Mouse (Mus musculus): ENCODE data around the gene St8sia6. TPM values are rescaled to one million over a fixed set of nuclear protein-coding genes. Genes with fewer than 3 reads are reported as not detected.

The St8sia6 gene
- polyA plus RNA-seq (2016; fragmentation: Nextera tagmentation; extraction: Ambion mirVana): 1.7 and 1.9 TPM in 2 replicates

DNA sequence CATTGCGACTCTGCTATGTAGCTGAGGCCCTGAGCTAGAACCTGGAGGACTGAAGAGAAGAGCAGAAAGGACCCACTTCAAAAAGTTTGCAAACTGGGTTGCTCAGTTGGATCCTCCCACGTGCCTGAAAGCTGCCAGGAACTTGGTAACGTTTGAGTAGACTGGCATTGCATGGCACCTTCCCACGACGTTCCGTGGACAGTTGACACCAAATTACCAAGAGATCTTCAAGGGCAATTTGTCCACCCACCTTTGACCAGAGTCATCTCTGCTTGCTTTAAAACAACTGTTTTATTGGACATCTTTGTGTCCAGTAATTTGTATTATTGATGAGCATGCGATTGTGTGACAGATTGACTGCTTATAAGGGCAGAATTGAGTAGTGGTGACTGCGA is at the start of gene St8sia6:
TSS of gene St8sia6 (minus strand) at position 96 of the 395 bp plus-strand sequence.
- H3K4me1 ChIP-seq (replicated peaks): peaks cover 4% of the 10 kb centered on the region
- 52% methylated on average over 8 of the region's 8 CpGs for WGBS
- H3K36me3 ChIP-seq: no peaks in the 10 kb centered on the region
- peak within 1 kb of the TSS; percentile 64 for H3K4me3 ChIP-seq (replicated peaks)
- peaks cover 30% of the 10 kb centered on the region for H3K27me3 ChIP-seq
- peak within 1 kb of the TSS; percentile 95 for H3K4me2 ChIP-seq
- H3K27ac ChIP-seq: no peak within 1 kb of the TSS
- ATAC-seq (ENCODE audit: insufficient number of reproducible peaks, insufficient read depth, low FRiP score, low TSS enrichment, low read depth): no peak
- no peaks in the 10 kb centered on the region for H3K9me3 ChIP-seq
- H3K9ac ChIP-seq (replicated peaks): peak within 1 kb of the TSS; percentile 67

DNA sequence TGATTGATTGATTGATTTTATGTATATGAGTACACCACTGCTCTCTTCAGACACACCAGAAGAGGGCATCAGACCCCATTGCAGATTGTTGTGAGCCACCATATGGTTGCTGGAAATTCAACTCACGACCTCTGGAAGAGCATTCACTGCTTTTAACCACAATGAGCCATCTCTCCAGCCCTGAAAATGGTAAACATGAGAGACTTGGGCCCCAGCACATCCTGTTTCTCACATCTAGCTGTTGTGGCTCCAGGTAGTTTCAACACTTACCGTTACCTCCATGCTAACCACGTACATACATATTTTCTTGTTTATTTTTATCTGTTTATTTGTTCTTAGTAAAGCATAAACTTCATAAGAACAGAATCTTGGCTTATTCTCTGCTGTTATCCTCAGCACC is 42.4 kb upstream of the St8sia6 start:
- Histone ChIP-seq H3K27me3 (no peaks in the 10 kb centered on the region), H3K4me2 (no peak overlapping the region), H3K4me3 (replicated peaks) (no peak overlapping the region), H3K27ac (no peak overlapping the region), H3K9ac (replicated peaks) (no peak overlapping the region), H3K9me3 (no peaks in the 10 kb centered on the region), H3K4me1 (replicated peaks) (no peaks in the 10 kb centered on the region), H3K36me3 (no peaks in the 10 kb centered on the region)
- no peak for ATAC-seq (ENCODE audit: insufficient number of reproducible peaks, insufficient read depth, low FRiP score, low TSS enrichment, low read depth)
- 83% methylated on average over 3 of the region's 3 CpGs for WGBS

DNA sequence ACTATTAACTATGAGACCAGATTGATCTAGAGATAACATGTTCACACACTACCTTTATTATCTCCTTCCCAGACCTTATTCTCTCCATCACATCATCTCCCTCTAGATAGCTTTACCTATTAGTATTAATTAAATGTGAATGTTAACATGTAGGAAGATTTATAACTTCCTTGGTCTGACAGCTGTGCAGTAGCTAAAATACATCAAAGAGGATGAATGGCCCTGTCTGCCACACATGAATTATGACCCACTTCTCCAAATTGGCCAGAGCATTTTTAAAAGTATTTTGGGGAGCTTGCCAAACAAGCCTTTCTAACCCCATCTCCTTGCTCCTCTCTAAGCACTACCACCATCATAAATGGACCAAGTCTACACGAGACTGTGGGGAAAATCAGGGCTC is 41.1 kb upstream of the St8sia6 start:
- ATAC-seq (ENCODE audit: insufficient number of reproducible peaks, insufficient read depth, low FRiP score, low TSS enrichment, low read depth): no peak
- Histone ChIP-seq H3K4me2 (no peak overlapping the region), H3K9ac (replicated peaks) (no peak overlapping the region), H3K27ac (no peak overlapping the region), H3K4me1 (replicated peaks) (no peaks in the 10 kb centered on the region), H3K9me3 (no peaks in the 10 kb centered on the region), H3K4me3 (replicated peaks) (no peak overlapping the region), H3K27me3 (no peaks in the 10 kb centered on the region), H3K36me3 (no peaks in the 10 kb centered on the region)
- WGBS: 34% methylated on average over 1 of the region's 1 CpGs

DNA sequence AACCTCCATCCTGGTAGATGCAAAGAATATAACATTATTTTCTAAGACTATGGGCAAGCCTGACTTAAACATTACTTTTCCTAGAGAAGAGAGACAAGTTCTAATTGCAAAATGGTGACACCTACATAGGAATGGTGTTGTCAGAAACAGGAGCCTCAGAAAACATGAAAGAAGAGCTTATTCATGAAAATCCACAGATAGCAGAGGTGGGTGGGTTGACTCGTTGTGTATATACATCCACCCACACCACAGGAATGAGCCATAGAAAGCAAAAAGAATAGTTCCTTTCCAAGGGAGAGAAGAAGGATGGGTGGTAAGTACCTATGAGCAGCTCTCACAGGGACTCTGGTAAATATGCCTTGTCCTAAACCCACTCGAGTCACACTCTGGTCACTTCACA is 22.8 kb upstream of the St8sia6 start:
- no peak for ATAC-seq (ENCODE audit: insufficient number of reproducible peaks, insufficient read depth, low FRiP score, low TSS enrichment, low read depth)
- H3K4me3 ChIP-seq (replicated peaks): no peak overlapping the region
- 87% methylated on average over 2 of the region's 2 CpGs for WGBS

DNA sequence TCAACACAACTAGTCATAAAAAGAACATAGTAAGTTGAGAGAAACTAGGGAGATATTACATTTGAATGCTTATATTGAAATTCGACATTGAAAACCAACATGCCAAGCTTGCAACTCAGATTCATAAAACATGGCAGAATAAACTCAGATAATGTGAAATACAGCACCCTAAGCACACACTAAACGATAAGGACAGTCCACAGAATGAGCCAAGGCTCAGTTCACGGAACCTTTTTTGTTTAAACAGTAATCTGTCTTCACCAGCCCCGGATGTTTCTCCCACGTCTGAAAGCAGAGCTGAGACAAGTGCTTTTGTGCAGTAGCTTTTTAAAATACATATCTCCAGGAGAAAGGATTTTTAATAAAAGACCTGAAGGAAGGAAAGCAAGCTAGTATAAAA is 14.7 kb upstream of the St8sia6 start:
- no peak overlapping the region for H3K27ac ChIP-seq
- no peaks in the 10 kb centered on the region for H3K36me3 ChIP-seq
- H3K27me3 ChIP-seq: no peaks in the 10 kb centered on the region
- no peak overlapping the region for H3K4me3 ChIP-seq (replicated peaks)
- H3K9ac ChIP-seq (replicated peaks): no peak overlapping the region
- H3K9me3 ChIP-seq: no peaks in the 10 kb centered on the region
- no peak overlapping the region for H3K4me2 ChIP-seq
- no peak for ATAC-seq (ENCODE audit: insufficient number of reproducible peaks, insufficient read depth, low FRiP score, low TSS enrichment, low read depth)
- H3K4me1 ChIP-seq (replicated peaks): no peaks in the 10 kb centered on the region
- WGBS: 81% methylated on average over 5 of the region's 5 CpGs

More for the DNA sequence above, 22.8 kb upstream of the St8sia6 start:
- Histone ChIP-seq H3K27ac (no peak overlapping the region), H3K27me3 (no peaks in the 10 kb centered on the region), H3K4me2 (no peak overlapping the region), H3K4me1 (replicated peaks) (no peaks in the 10 kb centered on the region), H3K36me3 (no peaks in the 10 kb centered on the region), H3K9ac (replicated peaks) (no peak overlapping the region), H3K9me3 (no peaks in the 10 kb centered on the region)

DNA sequence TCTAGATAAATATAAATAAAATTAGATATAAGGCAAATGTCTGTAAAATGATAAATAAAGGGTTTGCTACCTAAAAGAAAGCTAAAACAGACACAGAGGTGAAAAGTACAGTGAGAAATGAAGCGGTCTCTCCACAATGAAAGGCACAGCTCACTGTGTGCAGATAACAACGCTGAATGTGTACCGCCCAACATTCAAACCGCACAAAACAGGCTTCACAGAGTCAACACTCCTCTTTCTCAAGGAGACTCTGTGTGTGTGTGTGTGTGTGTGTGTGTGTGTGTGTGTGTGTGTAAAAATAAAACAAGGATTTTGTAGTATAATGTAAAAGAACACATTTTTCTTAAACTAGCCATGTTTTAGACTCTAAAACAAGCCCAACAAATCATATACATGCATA is 14.1 kb upstream of the St8sia6 start:
- H3K4me3 ChIP-seq (replicated peaks): no peak overlapping the region
- H3K36me3 ChIP-seq: no peaks in the 10 kb centered on the region
- H3K4me1 ChIP-seq (replicated peaks): no peaks in the 10 kb centered on the region
- H3K9ac ChIP-seq (replicated peaks): no peak overlapping the region
- no peak overlapping the region for H3K4me2 ChIP-seq
- no peak overlapping the region for H3K27ac ChIP-seq
- ATAC-seq (ENCODE audit: insufficient number of reproducible peaks, insufficient read depth, low FRiP score, low TSS enrichment, low read depth): no peak
- 86% methylated on average over 4 of the region's 4 CpGs for WGBS
- no peaks in the 10 kb centered on the region for H3K9me3 ChIP-seq
- no peaks in the 10 kb centered on the region for H3K27me3 ChIP-seq

DNA sequence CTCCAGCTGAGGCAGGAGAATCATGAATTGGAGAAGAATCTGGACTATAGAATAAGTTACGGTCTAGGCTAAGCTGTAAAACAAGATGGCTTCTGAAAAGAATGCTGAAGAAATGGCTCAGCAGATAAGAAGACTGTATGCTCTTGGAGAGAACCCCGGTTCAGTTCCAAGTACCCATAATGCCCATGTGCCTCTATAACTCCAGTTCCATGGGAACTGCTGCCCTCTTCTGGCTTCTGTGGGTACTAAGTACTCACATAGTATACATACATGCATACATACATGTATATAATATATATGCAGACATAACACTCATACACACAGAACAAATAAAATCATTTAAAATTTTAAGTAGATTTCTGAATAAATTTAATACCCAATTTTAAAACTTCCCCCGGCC is 12.3 kb upstream of the St8sia6 start:
- WGBS: 88% methylated on average over 3 of the region's 3 CpGs
- Histone ChIP-seq H3K27me3 (no peaks in the 10 kb centered on the region), H3K9ac (replicated peaks) (no peak overlapping the region), H3K27ac (no peak overlapping the region), H3K4me1 (replicated peaks) (no peaks in the 10 kb centered on the region), H3K36me3 (no peaks in the 10 kb centered on the region), H3K4me2 (no peak overlapping the region), H3K4me3 (replicated peaks) (no peak overlapping the region), H3K9me3 (no peaks in the 10 kb centered on the region)
- ATAC-seq (ENCODE audit: insufficient number of reproducible peaks, insufficient read depth, low FRiP score, low TSS enrichment, low read depth): no peak

DNA sequence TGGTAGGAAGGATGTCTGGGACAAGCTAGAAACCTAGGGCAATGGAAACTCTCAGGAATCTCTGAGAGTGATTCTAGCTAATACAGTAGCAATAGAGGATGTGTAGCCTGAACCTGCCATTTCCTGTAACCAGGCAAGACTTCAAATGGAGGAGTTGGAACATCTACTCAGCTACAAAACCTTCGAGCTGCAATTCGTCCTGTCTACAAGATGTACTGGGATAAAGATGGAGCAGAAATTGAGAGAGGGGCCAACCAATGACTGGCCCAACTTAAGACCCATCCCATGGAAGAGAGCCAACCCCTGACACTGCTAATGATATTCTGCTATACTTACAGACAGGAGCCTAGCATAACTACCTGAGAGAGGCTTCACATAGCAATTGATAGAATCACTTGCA is 6.8 kb upstream of the St8sia6 start:
- no peaks in the 10 kb centered on the region for H3K36me3 ChIP-seq
- H3K4me3 ChIP-seq (replicated peaks): no peak overlapping the region
- WGBS: 82% methylated on average over 2 of the region's 2 CpGs
- H3K27me3 ChIP-seq: no peaks in the 10 kb centered on the region; the same call in 1 of the 2 replicates
- no peak overlapping the region for H3K4me2 ChIP-seq
- no peak for ATAC-seq (ENCODE audit: insufficient number of reproducible peaks, insufficient read depth, low FRiP score, low TSS enrichment, low read depth)
- no peaks in the 10 kb centered on the region for H3K9me3 ChIP-seq
- H3K9ac ChIP-seq (replicated peaks): no peak overlapping the region
- no peaks in the 10 kb centered on the region for H3K4me1 ChIP-seq (replicated peaks)
- H3K27ac ChIP-seq: no peak overlapping the region

DNA sequence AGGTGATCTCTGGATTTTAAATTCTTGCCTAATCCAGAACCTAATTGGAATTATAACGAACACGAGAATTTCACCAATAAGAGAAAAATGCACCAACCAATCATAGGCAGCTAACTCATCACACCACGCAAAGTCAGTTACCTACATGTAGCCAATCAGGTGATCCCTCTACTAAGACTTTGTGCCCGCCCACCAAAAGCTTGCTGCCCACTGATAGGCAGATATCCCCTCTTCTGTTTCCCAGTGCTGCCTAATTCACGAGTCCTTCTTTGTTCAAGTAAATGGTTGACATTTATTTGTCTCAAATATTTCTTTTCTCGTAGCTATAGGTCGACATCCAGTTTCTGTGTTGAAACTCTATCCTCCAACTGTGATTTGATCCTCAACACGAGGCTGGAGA is 582 bp upstream of the St8sia6 start:
- peaks cover 30% of the 10 kb centered on the region for H3K27me3 ChIP-seq
- no peaks in the 10 kb centered on the region for H3K9me3 ChIP-seq
- H3K4me3 ChIP-seq (replicated peaks): no peak overlapping the region
- H3K9ac ChIP-seq (replicated peaks): no peak overlapping the region
- peaks cover 4% of the 10 kb centered on the region for H3K4me1 ChIP-seq (replicated peaks)
- no peak overlapping the region for H3K4me2 ChIP-seq
- ATAC-seq (ENCODE audit: insufficient number of reproducible peaks, insufficient read depth, low FRiP score, low TSS enrichment, low read depth): no peak
- H3K36me3 ChIP-seq: no peaks in the 10 kb centered on the region
- H3K27ac ChIP-seq: no peak overlapping the region
- WGBS: 87% methylated on average over 8 of the region's 8 CpGs

DNA sequence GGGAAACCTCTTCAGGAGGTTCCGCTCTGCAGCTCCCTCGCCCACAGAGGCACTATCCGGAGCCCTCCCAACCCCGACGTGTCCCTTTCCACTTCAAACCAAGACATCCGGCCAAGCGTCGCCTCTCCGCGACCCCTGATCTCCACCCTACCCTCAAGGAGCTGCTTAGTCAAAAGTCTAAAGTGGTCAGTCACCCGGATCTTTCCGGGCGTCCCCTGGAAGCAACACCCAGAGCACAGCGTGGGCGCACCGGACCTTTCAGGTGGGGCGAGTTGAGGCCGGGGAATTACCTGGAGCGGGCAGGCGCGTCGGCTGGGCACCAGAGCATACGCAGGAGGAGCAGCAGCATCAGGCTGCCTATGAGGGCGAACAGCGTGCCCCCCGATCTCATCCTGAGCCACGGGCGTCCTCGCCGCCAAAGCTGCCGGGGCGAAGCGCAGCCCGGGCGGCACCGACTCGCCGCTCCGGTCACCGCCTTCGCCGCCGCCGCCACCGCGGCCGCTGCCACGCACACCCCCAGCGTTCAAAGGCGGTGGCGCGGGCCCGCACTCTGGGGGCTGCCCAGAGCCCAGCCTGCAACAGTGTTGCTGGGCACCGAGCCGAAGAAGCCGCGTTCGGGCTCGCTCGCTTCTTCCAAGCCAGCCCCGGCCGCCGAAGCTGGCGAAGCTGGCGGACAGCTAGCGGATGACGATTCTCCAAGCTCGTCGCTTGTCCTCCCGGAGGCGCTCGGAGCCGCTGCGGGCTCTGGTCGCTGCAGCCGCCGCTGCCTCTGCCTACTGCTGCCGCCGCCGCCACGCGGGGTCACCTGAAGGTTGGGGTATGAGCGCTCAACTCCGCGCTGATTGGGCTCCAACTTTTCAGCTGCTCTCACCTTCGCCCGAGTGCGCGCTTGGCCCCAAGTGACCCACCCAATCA is 553 bp downstream of the St8sia6 start:
- Histone ChIP-seq H3K27ac (no peak overlapping the region), H3K9ac (replicated peaks) (peak overlapping the region; percentile 67), H3K36me3 (no peaks in the 10 kb centered on the region), H3K4me1 (replicated peaks) (peaks cover 4% of the 10 kb centered on the region), H3K4me3 (replicated peaks) (peak overlapping the region; percentile 64), H3K4me2 (peak overlapping the region; percentile 95), H3K9me3 (no peaks in the 10 kb centered on the region), H3K27me3 (peaks cover 30% of the 10 kb centered on the region)
- WGBS: under 1% methylated on average over 89 of the region's 89 CpGs
- ATAC-seq (ENCODE audit: insufficient number of reproducible peaks, insufficient read depth, low FRiP score, low TSS enrichment, low read depth): peak; percentile 72; the same call in 1 of the 2 replicates

DNA sequence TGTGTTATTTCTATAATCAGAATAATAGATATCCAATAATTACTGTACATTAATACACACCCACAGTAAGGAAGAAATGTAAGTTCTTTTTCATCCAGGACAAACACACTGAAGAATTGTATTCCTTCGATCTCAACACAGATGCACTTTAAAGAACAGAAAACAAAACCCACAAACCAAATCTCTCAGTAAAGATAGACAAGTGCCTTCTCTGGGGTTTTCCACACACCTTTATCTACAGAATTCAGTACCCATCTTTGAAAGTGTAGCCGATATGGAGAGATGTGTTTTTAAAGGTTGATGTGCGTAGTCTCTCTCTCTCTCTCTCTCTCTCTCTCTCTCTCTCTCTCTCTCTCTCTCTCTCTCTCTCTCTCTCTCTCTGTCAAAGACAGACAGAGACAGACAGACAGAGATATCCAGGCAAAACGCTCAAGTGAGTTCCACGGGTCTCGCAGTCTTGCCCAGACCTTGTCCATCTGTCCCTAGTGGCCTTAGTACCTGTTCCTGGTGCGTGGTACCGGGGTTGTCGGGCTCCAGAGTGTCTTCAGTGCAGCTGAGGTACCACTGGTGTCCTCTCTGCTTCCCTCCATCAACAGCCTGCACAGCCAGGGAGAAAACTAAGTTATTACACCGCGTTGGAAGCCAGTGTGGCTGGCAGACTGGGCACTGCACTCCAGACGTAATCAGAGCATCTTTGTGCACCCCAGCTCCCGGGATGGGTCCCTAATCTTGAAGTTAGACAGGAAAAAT is 1.4 kb downstream of the St8sia6 start:
- 39% methylated on average over 13 of the region's 13 CpGs for WGBS
- Histone ChIP-seq H3K9ac (replicated peaks) (no peak overlapping the region), H3K27ac (no peak overlapping the region), H3K27me3 (peaks cover 30% of the 10 kb centered on the region), H3K36me3 (no peaks in the 10 kb centered on the region), H3K4me1 (replicated peaks) (peaks cover 4% of the 10 kb centered on the region), H3K9me3 (no peaks in the 10 kb centered on the region), H3K4me2 (peak overlapping the region; percentile 95), H3K4me3 (replicated peaks) (peak overlapping the region; percentile 64)
- ATAC-seq (ENCODE audit: insufficient number of reproducible peaks, insufficient read depth, low FRiP score, low TSS enrichment, low read depth): no peak
